Mouse (Mus musculus) limb, embryonic 11.5 days (tissue): ENCODE results near the gene Ndufb4. TPM values are rescaled to one million over a fixed set of nuclear protein-coding genes. Genes with fewer than 3 reads are reported as not detected.

ENCODE experiments used
- ATAC-seq: fragments of 200-750 bp; cut with Nextera tagmentation; 2 replicates; pipeline ENCODE4 v1.8.0; 2017; ENCODE audit warnings: low read depth; ENCODE audit not compliant: insufficient number of reproducible peaks, low FRiP score, low TSS enrichment
- DNase-seq: peaks from one replicate; pipeline ENCODE4 v3.0.0-alpha.2; 2015; ENCODE audit warnings: low spot score
- H3K27ac ChIP-seq: fragments of 300-500 bp; sonication (generic); replicated peaks from 2 replicates; pipeline ENCODE4 v1.5.1; 2014; ENCODE audit warnings: low read depth, mild to moderate bottlenecking, low read length
- H3K27me3 ChIP-seq: fragments of 300-500 bp; sonication (generic); 2 replicates; pipeline ENCODE4 v1.6.1; 2014; ENCODE audit warnings: mild to moderate bottlenecking, low read length, mixed read lengths; ENCODE audit not compliant: control insufficient read depth, insufficient read depth
- H3K36me3 ChIP-seq: fragments of 300-500 bp; sonication (generic); 2 replicates; pipeline ENCODE4 v1.6.1; 2014; ENCODE audit warnings: mild to moderate bottlenecking, low read length, moderate library complexity, mixed read lengths; ENCODE audit not compliant: control insufficient read depth, insufficient read depth
- H3K4me1 ChIP-seq: fragments of 300-500 bp; sonication (generic); 2 replicates; pipeline ENCODE4 v1.6.1; 2014; ENCODE audit warnings: low read length, mixed read lengths; ENCODE audit not compliant: control insufficient read depth, insufficient read depth
- H3K4me2 ChIP-seq: fragments of 300-500 bp; sonication (generic); 2 replicates; pipeline ENCODE4 v1.6.1; 2014; ENCODE audit warnings: low read depth, mild to moderate bottlenecking, moderate library complexity; ENCODE audit not compliant: severe bottlenecking
- H3K4me3 ChIP-seq: fragments of 300-500 bp; sonication (generic); 2 replicates; pipeline ENCODE4 v1.5.1; 2014; ENCODE audit warnings: low read depth, low read length
- H3K9ac ChIP-seq: fragments of 300-500 bp; sonication (generic); 2 replicates; pipeline ENCODE4 v1.6.1; 2014; ENCODE audit warnings: mild to moderate bottlenecking, low read length
- H3K9me3 ChIP-seq: fragments of 300-500 bp; sonication (generic); 2 replicates; pipeline ENCODE4 v1.6.1; 2016; ENCODE audit warnings: low read length; ENCODE audit not compliant: control insufficient read depth
- WGBS: fragments of 180-500 bp; shearing (Covaris S2); extraction: QIAGEN DNeasy Blood & Tissue Kit; methylation state at CpG from one replicate; pipeline ENCODE4 v1.1.7; 2014; 5-methylcytosine and 5-hydroxymethylcytosine counted together
- polyA plus RNA-seq: library from polyadenylated mRNA; unstranded; fragments of >200 nt; fragmentation: Nextera tagmentation; extraction: Ambion mirVana; gene quantifications from 2 replicates; pipeline ENCODE4 v1.2.1, GENCODE M21; 2014

Ndufb4 gene
- polyA plus RNA-seq, 1 experiment from 2014 or later, result 59.2 TPM

DNA sequence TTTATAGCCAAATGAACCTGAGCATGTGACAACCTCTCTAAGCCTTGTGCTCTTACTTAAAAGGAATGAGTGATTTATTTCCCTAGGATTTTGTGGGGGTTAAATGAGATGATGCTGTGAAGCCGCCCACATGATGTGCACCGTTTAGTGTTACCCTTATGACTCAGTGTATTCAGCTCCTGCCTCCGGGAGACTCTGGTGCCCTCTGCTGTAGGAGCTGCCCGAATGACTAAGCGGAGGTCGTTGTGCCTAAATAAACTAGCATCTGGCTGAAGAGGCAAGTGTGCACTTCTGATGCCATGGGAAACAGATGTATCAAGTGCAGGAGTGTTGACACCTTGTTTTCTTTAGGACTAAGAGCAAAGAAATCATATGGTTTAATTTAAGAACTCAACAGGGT is 18.1 kb downstream of the Ndufb4 start:
- Histone ChIP-seq H3K27ac (no peak overlapping the region), H3K9me3 (no peaks in the 10 kb centered on the region), H3K27me3 (no peaks in the 10 kb centered on the region), H3K36me3 (no peaks in the 10 kb centered on the region), H3K4me2 (no peak overlapping the region), H3K4me1 (no peaks in the 10 kb centered on the region), H3K9ac (no peak overlapping the region), H3K4me3 (no peak overlapping the region)
- 49% methylated on average over 6 of the region's 6 CpGs for WGBS
- ATAC-seq (no peak), DNase-seq (no peak)

DNA sequence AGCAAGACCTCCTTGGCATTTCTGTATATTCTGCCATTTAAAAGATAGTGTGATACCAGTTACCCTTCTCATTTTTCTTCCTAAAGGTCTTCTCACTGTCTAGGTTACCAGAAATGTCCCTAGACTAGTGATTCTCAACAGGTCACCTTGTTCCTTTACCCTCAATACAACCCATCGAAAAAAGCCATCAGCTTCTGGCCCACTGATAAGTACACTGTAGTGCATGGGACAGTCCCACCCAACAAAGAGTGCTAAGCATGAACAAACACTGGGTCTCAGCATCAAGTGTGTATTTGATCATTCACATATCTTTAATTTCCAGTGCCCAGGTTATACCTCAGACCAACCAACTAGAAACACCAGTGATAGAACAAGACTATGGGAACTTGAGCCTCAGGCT is 19.2 kb downstream of the Ndufb4 start:
- H3K9ac ChIP-seq, result no peak overlapping the region
- DNase-seq (no peak), ATAC-seq (no peak)
- no peak overlapping the region for H3K4me2 ChIP-seq
- H3K27ac ChIP-seq, result no peak overlapping the region
- no peak overlapping the region for H3K4me3 ChIP-seq
- no peaks in the 10 kb centered on the region for H3K9me3 ChIP-seq
- WGBS, result 100% methylated on average over 1 of the region's 1 CpGs
- no peaks in the 10 kb centered on the region for H3K4me1 ChIP-seq
- H3K36me3 ChIP-seq, result no peaks in the 10 kb centered on the region
- no peaks in the 10 kb centered on the region for H3K27me3 ChIP-seq

DNA sequence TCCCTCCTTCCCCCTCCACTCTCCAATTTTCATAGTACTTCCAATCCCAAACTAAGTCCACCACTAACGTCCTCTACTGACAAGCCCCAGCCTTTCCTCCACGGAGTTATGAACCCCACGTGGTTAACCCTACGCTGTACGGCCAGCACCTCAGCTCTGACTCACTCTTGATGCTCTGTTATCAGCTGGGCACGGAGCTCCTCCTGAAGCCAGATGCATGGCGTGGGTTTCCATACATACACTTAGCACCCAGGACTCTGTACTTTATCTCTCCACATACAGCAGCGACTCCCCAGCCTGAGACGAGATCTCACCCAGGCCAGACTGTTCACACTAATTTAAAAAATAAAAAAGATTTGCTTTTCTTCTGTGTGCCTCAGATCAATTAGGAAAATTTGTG is 19.7 kb downstream of the Ndufb4 start:
- Histone ChIP-seq H3K4me1 (no peaks in the 10 kb centered on the region), H3K4me2 (no peak overlapping the region), H3K36me3 (no peaks in the 10 kb centered on the region), H3K4me3 (no peak overlapping the region), H3K27me3 (no peaks in the 10 kb centered on the region), H3K27ac (no peak overlapping the region), H3K9me3 (no peaks in the 10 kb centered on the region), H3K9ac (no peak overlapping the region)
- ATAC-seq (no peak), DNase-seq (no peak)
- WGBS, result 70% methylated on average over 9 of the region's 9 CpGs

DNA sequence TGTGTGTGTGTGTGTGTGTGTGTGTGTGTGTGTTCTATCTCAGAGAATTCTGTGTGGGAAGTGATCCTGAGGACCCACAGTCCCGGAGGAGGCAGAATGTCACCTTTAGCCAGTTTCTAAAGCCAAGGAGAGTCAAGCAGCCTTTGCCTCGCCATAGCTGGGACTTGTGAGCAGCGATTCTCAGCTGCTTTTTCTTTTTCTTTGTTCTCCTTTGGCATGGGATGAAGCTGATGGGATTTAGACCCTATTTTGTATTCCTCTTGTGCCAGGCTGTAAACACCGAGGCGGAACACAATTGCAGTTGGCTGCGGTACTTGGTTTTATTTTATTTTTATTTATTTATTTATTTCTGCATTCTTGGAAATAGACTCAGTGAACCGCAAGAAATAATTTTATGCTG is 25.2 kb downstream of the Ndufb4 start:
- Histone ChIP-seq H3K36me3 (no peaks in the 10 kb centered on the region), H3K4me2 (no peak overlapping the region), H3K4me3 (no peak overlapping the region), H3K27me3 (no peaks in the 10 kb centered on the region), H3K9me3 (no peaks in the 10 kb centered on the region), H3K27ac (no peak overlapping the region), H3K4me1 (no peaks in the 10 kb centered on the region), H3K9ac (no peak overlapping the region)
- WGBS, result 90% methylated on average over 7 of the region's 7 CpGs
- ATAC-seq, result no peak
- DNase-seq, result no peak

DNA sequence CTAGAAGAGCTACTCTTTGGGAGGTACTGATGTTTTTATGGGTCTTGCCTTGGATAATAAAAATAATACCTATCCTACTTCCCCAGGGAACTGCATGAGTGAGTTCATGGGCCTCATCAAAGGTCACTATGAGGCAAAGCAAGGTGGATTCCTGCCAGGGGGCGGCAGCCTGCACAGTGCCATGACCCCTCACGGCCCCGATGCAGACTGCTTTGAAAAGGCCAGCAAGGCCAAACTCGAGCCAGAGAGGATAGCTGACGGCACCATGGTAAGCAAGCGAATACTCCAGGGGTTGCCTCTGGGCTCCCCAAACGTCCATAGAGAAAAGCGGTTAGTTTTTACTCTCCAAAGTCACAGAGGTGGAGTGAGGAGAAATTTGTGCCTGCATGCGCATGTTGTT is 25.9 kb downstream of the Ndufb4 start:
- H3K9ac ChIP-seq, result no peak overlapping the region
- no peaks in the 10 kb centered on the region for H3K9me3 ChIP-seq
- WGBS, result 74% methylated on average over 9 of the region's 9 CpGs
- DNase-seq, result no peak
- no peak overlapping the region for H3K27ac ChIP-seq
- no peaks in the 10 kb centered on the region for H3K36me3 ChIP-seq
- no peak overlapping the region for H3K4me3 ChIP-seq
- H3K27me3 ChIP-seq, result no peaks in the 10 kb centered on the region
- ATAC-seq, result no peak
- H3K4me2 ChIP-seq, result no peak overlapping the region
- no peaks in the 10 kb centered on the region for H3K4me1 ChIP-seq

DNA sequence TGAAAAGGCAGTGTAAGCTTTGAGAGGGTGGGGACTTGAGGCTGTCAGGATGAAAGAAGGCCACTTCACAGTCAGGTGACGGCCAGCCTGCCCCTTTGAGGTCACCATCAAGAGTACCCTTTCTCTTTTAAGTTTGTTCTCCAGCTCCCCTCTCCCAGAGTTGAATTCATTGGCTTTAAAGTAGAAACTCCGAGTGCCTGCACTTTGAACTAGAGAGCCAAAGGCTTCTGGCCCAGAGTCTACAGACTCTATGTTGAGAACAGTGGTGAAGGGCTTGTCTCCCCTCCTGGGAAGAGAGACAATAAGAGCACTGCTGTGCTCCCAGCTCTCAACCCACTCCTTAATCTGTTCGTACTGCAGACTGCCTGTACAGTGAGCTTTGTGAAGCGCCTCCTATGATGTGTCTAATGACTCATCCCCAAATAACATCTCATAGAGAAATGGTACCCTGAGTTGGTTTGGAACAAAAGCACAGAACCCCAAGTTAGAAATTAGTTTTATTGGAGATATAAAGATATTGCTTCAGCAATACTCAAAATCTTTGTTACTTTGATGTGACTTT is 27.8 kb downstream of the Ndufb4 start:
- no peak overlapping the region for H3K4me2 ChIP-seq
- H3K36me3 ChIP-seq, result no peaks in the 10 kb centered on the region
- H3K9me3 ChIP-seq, result no peaks in the 10 kb centered on the region
- no peak overlapping the region for H3K9ac ChIP-seq
- no peak overlapping the region for H3K4me3 ChIP-seq
- ATAC-seq, result no peak
- no peaks in the 10 kb centered on the region for H3K4me1 ChIP-seq
- no peaks in the 10 kb centered on the region for H3K27me3 ChIP-seq
- WGBS, result 47% methylated on average over 4 of the region's 4 CpGs
- no peak overlapping the region for H3K27ac ChIP-seq
- no peak for DNase-seq

DNA sequence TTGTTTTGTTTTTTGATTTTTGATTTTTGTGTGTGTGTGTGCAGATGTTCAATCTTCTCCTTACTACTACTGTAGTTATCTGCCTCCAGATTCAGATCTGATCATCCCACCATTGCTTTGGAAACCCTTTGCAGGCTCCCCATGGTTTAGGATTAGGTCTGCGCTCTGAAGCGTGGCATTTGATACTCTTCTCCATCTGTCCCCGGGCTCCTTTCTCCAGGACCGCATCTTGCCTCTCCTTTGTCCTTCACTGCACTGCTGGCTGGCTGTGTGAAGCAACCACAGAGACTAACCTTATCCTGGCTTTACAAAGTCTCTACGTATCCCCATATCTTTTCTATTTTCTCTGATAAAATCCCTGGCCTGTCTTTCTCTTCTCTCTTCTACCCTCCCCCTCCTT is 31.3 kb downstream of the Ndufb4 start:
- WGBS, result 70% methylated on average over 5 of the region's 5 CpGs
- no peaks in the 10 kb centered on the region for H3K27me3 ChIP-seq
- no peak overlapping the region for H3K27ac ChIP-seq
- H3K9ac ChIP-seq, result no peak overlapping the region
- no peak overlapping the region for H3K4me3 ChIP-seq
- H3K9me3 ChIP-seq, result no peaks in the 10 kb centered on the region
- no peak overlapping the region for H3K4me2 ChIP-seq
- ATAC-seq, result no peak
- DNase-seq, result no peak
- H3K4me1 ChIP-seq, result peaks cover under 1% of the 10 kb centered on the region
- no peaks in the 10 kb centered on the region for H3K36me3 ChIP-seq

DNA sequence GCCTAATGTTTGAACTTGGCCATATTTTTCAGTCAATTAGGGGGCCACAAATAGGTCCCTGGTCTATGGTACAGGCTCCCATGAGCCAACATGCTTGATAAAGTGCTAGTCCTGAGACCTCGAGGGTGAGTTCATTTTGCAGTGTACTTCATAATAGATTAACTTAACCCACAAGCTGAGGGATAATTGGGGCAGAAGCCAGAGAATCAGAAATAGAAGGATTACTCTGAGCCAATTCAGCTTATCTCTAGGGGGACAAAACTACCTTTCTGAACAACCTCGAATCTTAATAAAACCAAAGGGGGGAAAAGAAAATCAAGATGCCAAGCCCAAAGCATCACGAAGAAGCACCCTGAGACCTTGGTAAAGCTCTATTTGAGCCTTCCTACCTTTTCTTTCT is 31.9 kb downstream of the Ndufb4 start:
- Histone ChIP-seq H3K27ac (no peak overlapping the region), H3K4me1 (peaks cover 6% of the 10 kb centered on the region), H3K9ac (no peak overlapping the region), H3K9me3 (no peaks in the 10 kb centered on the region), H3K4me2 (no peak overlapping the region), H3K36me3 (no peaks in the 10 kb centered on the region), H3K4me3 (no peak overlapping the region), H3K27me3 (no peaks in the 10 kb centered on the region)
- WGBS, result 75% methylated on average over 3 of the region's 3 CpGs
- DNase-seq (no peak), ATAC-seq (no peak)

DNA sequence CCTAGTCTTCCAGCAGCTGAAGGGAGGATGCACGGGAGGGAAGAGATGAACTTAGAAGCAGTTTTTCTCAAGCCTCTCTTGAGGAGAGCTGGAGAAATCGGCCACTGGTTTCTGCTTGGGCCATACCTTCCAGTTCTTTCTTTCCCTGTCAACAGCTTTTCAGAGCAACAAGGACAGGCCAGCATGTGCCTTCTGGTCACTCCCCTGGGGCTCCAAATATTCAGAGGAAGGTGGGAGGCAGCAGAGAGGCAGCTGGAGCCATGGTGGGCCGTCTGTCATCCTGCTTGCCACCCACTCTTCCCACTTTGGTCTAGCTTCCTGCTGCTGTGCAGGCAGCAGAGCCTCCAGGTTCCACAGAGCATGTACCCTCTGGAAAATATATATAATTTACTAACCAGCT is 36.6 kb downstream of the Ndufb4 start:
- Histone ChIP-seq H3K4me1 (peaks cover 9% of the 10 kb centered on the region), H3K4me3 (no peak overlapping the region), H3K4me2 (no peak overlapping the region), H3K9me3 (no peaks in the 10 kb centered on the region), H3K36me3 (no peaks in the 10 kb centered on the region), H3K27me3 (no peaks in the 10 kb centered on the region), H3K9ac (no peak overlapping the region), H3K27ac (0 out of 2 replicates have a peak overlapping the region, but pooled peaks have one; percentile 22)
- ATAC-seq (0 out of 2 replicates have a peak, but pooled peaks have one; percentile 21), DNase-seq (no peak)
- 25% methylated on average over 3 of the region's 3 CpGs for WGBS
